Mouse (Mus musculus): ENCODE data around the gene Tmem191c.

The Tmem191c gene

DNA sequence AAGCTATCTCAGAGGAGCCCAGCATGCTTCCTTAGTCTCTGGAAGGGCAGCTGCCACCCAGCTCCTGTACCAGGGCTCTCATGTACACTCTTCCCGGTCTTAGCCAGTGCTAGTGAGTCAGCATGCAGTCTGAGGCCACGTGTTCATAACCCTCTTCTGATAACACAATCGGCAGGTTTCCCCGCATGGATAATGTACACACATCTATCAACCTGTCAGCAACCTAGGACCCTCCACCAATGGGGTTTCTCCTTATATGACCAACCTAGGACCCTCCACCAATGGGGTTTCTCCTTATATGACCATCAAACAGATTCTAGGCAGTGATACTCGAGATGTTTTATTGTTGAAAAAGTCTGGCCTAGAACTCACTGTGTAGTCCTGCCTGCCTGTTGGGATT, 7.9 kb upstream of the Tmem191c start:
- DNase-seq, result no peak

DNA sequence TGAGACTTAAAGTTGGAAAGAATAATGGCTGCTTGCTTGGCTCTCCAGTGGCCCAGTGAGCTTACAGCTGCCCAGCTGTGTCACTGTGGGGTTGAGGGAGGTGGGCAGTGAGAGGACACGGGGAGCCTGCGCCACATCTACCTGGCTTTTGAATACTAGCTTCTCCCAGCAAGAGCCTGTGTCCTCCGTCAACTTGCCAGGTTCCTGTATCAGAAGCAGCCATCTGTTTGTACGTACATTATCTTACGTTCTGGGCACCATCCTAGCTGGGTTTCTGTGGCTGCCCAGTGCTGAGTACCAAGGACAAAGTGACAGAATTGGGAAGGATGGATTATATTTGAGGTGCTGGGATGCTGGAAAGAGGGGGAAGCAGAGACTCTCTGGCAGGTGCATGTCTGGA, 6.0 kb upstream of the Tmem191c start:
- DNase-seq, result no peak

DNA sequence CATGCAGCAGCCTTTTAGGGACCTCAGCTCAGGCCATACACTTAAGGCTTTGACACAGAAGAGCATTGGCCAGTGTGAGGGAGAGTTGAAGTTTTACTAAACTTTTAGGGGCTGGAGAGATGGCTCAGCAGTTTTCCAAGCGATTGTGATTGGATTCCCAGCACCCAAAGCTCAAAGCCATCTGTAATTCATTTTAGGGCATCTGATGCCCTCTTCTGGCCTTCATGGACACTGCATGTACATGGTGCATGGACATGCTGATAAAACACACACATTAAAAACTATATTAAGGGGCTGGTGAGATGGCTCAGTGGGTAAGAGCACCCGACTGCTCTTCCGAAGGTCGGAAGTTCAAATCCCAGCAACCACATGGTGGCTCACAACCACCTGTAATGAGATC, 4.8 kb upstream of the Tmem191c start:
- DNase-seq, result peak; percentile 49 to 76

DNA sequence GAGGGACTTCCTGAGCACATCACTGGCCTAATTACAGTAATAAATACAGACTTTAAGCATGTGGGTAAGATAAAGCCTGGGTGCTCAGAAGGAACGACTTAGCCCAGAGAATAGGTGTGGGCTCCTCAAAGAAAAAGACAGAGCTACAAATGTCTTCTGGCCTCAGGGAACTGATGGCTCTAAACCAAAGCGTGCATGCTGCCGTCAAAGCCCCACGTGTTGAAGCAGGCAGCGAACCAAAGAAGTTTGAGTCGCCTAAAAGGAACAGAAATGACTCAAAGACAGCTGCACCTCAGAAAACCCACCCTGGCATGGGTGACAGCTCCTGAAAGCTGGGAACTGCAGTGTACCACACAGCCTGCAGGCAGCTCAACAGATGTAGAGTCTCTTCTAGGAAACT, 4.0 kb upstream of the Tmem191c start:
- DNase-seq, result no peak

DNA sequence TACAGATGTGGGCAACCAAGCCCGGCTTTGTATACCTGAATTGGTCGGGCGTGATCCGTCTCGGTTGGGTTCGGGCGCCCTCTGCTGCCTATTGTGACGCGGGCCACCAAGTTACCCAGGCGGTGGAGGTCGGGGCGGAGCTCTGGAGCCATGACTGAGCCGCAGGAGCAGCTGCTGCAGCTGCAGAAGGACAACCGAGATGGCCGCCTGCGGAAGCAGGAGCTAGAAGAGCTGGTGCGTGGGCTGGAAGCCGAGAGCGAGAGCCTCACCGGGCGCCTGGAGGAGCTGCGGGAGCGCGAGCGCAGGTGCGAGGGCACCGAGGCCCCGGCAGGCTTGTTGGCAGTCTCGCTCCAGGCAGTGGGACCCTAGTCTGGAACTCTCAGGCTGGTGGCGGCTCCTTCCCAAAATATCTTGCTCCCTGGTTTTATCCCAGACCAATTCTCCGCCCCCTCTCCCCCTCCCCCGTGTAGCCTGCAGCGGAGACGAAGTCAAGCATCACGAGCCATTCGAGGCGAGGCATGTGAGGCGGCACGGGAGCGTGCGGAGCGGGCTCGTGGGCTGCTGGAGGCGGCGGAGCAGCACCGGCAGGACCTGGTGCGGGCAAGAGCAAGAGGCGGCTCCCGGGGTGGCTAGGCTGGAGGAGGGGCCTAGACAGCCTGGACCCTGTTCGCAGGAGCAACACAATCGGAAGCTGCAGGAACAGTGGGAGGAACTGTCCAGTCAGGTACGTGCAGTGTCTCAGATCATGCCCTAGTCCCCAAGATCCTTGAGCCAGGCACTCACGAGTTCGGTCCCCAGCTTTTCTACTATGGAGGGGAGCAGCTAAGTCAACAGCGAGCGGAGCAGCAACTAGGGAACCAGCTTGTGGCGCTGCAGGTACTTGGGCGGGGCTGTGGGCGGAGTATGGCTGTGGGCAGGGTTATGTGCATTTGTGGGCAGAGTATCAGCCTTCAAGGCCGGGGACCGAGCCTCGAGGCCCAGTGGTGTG, 581 bp downstream of the Tmem191c start:
- DNase-seq, result peak; percentile 94 to 98

DNA sequence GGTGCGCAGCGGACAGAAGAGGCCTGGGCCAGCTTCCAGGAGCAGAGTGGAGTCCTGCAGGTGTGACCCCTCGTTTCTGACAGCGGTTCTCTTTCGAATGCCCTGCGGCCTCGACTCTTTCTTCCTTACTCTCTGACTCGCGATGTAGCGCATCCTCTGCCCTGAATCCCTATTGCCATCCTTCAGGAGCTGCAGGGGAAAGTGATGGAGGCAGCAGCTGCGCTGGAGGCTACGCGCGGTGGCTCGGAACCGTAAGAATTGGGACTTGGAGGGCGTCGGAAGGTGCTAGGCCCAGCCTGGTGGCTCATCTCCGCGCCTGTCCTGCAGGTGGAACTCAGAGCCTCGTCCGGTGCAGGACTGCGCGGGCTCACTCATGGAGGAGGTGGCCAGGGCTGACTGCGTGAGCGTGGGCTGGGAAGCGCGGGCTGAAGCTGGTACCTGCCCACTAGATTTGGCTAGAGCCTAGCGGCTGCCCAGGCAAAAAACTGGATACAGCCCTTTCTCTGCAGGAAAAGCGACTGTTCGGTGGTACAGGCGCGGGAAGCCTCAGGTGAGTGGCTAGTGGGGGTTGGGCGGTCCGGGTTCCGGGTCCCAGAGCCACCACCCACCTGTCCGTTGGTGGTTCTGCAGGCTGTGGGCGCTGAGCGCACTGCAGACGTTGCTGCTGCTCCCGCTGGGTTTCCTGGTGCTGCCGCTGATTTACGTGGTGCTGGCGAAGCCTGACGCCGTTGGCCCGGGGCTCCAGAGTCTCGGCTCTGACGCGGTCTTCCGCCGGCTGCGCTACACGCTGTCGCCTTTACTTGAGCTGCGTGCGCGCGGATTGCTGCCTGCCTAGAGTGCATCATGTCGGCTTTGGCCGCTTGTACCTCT, 1.7 kb downstream of the Tmem191c start:
- peak in 1 of 2 experiments; percentile 46 for DNase-seq

DNA sequence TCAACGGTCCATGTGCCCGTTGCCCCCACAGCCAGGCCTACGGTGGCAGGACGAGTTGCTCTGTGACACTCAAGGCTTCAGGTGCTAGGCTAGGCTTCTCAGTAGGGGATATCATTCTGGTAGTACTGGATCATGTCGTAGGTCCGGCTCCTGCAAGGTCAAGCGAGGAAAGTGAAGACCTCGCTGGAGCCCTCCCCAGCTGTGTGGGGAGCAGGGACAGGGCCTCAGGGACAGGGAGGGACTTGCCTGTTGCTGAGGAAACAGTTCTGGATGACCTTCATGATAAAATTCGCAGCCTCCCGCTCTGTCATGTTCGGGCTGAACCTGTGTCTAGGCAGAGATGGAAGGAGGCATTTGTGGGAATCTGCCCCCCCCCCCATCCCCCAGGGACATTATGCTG, 4.6 kb downstream of the Tmem191c start:
- no peak for DNase-seq

DNA sequence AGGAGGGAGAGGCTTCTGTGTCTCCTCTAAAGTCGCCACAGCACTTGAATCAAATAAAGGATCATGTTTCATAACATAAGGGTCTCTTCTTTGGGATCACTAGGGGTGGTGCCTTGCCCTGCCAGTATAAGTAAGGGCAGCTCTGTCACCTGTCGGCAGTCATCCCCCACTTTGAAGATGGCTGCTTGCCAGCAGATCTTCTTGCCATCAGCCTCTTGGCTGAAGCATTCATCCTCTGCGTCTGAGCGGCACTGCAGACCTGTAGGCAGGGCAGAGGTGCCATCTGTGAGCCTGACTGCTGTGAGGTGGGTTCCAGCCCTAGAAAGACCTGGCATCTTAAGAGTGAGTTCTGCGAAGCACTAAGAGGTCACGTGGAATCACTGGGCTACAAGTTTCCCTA, 7.3 kb downstream of the Tmem191c start:
- no peak for DNase-seq

DNA sequence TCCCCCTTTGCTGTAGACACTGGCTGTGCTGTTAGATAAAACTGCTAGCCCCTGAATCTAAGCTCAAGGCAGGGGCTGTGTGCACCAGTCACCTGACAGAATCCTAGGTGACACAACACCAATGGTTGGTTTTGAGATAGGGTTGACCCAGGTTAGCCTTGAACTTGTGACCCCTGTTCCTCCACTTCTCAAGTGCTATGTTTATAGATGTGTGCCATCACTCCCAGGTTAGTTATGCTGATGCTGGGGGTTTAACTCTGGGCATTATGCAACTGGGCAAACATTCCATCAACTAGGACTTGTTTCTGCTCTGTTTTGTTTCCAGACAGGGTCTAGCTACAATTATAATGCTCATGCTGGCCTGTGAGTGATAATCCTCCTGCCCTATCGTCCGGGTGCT, 11.2 kb downstream of the Tmem191c start:
- no peak for DNase-seq

DNA sequence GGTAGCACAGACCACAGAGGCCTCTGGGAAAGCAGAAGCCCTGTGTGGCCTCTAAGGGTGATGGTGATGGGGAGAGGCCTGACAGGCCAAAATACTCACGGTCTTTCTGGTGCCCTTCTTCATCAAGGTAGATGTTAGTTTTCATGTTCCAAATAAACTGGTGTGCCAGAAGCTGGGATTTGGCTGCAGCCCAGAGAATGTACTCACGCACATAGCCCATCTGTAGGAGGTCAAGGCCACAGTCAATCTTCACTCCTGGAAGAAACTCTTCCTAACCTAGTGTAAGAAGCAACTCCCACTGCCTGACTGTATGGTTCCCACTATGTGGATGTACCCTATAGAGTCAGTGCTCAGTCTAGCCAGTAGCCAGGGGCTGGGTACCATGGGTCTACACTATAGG, 15.1 kb downstream of the Tmem191c start:
- DNase-seq, result no peak

DNA sequence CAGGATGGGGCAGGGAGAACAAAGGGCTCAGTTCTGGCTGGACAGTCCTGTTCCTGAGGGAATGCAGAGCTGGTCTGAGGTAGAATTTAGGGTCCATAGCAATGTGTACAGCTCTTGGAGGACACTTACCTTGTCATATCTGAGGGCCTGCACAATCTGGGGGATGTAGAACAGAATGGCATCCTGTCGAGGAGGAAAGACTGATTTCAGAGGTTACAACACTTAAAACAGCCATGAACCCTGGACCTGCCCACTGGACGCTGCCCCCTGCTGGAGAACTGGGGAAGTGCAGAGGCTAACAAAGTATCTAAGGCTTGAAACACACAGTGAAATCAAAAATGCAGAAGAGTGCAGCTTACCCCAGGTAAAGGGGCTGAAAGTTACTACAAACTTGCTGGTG, 16.9 kb downstream of the Tmem191c start:
- DNase-seq, result peak; percentile 61 to 89

DNA sequence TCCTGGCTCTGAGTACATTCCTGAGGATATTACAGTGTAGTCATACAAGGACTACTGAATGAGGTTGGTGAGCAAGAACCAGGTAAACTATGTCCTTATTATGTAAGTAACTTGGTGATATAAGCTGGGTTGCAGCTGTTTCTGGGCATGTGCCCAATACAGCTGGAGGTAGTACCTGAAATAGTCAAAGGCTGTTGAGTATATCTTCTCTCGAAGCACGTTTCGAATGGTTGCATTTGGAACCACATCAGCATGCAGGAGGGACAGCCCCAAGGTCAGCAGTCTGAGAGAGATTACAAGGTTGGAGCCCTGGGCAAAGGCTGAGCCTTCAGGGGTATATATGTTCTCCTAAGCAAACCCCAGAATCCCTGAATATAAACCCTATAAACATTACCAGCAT, 24.9 kb downstream of the Tmem191c start:
- no peak for DNase-seq

DNA sequence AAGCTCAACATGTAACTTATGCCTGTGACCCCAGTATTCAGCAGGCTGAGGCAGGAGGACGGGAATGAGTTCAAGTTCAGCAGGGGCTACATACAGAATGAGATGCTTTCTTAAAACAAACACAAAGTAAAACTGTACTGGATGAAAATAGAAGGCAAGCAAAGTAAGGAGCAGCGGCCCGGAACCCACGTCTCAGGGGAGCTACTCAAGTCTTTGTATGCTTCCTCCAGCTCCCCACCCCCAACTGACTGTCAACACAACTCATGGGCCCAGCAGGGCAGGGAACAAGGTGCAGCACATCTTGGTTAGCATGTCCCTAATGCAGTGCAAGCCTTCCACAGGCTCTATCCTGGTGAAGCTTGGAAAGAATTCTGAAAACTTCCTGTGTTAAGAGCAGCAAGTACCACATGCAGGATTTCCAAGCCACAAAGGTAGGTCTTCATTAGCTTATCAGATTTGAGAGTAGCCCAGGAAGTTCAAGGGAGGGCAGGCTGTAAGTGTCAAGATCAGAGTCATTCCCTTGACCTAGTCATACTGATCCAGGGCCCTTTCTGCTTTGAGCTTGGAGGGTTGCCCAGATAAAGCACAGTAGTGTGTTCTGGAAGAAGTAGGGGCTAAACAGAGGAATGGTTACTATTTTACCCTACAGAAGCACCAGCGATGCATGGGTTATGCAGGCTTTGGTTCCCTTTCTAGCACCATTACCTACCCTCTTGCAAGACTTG, 27.8 kb downstream of the Tmem191c start:
- DNase-seq, result no peak

DNA sequence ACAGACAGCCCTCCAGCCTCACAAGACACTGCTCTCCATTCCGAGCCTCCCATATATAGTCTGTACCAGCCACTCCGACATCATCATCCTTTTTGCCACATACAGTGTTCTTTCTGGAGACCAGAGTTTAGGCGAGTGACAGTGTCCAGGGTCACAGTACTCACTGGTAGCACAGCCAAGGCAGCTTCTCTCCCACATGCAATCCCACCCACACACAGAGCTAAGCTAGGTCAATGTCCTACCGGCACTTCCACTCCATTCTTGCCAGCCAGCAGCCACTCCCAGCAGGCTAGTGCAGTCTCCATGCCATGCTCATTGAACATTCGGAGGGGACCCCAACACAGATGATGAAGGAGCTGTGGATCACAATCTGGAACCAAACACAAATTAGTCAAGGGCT, 31.6 kb downstream of the Tmem191c start:
- no peak for DNase-seq

DNA sequence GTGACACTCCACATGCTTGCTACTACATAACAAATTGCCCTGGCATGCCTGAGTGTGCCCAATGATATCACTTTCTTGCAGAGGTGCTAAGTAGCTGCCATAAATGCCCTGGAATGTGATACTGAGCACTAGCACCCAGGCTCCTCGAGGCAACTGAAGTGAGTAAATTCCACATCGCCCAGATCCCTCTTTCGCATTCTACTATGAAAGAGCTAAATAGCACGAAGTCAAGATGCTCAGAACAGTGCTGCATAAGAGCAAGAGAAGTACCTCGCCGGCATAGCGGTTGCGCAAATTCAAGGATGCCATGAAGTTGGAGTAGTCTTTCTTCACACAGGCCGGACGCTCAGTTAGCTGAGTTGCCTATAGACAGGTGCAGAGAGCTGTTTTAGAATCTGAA, 33.2 kb downstream of the Tmem191c start:
- no peak for DNase-seq

DNA sequence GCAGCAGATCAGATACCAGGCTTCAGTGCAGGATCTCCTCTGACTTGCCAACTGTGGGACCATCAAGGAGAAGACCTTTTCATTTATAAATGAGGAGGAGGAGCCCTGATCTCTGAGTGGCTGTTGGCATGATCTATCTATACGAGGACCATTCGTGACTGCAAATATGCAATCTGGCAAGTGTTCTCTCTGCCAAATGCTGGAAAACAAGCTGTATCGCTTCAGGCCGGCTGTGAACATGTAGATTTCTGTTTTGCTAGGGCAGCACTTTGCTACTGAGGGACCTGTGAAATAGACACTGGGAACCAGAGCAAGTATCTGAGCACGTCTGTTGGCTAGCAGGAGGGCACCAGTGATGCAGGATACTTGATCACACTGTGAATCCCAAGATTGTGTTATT, 36.7 kb downstream of the Tmem191c start:
- DNase-seq, result no peak

DNA sequence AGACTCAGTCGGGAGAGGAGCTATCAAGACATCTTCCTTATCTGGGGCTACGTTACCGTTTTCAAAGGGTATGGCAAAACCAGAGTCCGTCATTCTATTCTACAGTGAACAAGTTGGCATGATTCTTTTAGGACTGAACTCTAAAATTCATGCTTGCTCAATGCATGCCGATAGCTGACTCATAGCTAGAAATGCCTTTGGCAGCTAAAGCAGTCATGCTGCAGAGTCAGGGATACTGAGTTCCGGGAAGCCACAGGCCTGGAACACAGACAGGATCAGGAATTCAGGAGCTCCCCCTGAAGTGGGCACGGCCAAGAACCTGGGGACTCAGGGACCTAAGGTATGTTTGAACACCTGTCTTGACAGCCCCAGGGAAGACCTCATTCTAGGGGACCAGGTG, 40.7 kb downstream of the Tmem191c start:
- no peak for DNase-seq

DNA sequence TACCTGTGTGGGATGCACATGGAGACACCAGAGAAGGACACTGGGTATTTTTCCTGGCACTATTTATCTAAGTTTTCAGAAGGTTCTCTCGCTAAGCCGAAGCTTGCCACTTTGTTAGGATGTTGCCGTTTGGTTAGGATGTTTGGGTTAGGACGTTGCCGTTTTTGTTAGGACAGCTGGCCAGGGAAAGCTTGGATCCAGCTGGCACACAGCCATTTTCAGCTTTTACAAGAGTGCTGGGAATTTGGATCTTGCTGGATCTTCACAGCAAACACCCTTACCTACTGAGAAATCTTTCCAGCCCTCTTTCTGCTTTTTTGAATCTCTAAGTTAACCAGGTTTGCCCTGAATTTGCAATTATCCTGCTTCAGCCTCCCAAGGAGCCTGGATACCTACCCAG, 45.6 kb downstream of the Tmem191c start:
- peak in 1 of 2 experiments; percentile 22 for DNase-seq

DNA sequence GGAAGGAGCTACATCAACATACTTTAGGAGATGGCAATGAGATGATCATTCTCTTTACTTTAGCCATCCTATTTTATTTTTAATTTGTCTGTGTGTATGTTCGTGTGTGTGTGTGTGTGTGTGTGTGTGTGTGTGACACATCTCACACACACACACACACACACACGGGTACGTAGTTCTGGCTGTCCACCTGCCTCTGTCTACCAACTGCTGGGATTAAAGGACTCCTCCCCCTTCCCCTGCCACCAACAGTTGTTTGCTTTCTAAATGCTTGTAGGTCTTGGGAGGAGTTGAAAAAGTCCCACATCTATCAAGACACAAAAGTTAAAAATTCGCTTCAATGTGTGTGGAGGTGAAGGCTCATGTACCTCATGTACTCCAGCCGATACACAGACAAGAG, 48.9 kb downstream of the Tmem191c start:
- DNase-seq, result no peak

DNA sequence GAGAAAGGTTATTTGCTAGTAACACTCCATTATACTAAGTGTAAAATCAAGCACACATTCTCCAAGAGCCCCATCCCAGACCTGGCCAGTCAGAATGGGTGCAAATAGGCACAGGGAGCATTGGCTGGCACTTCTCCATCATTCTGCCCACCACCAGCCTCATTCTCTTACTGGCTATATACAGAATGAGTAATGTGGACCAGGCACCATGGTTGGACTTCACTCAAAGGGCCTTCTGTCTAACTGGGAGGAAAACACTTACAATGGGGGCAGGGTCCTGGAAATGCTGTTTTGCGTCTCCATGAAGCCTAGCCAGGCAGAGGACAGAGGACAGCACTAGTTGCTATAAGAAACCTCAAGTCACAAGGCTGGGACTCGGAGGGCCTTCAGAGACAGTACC, 50.2 kb downstream of the Tmem191c start:
- DNase-seq, result no peak

DNA sequence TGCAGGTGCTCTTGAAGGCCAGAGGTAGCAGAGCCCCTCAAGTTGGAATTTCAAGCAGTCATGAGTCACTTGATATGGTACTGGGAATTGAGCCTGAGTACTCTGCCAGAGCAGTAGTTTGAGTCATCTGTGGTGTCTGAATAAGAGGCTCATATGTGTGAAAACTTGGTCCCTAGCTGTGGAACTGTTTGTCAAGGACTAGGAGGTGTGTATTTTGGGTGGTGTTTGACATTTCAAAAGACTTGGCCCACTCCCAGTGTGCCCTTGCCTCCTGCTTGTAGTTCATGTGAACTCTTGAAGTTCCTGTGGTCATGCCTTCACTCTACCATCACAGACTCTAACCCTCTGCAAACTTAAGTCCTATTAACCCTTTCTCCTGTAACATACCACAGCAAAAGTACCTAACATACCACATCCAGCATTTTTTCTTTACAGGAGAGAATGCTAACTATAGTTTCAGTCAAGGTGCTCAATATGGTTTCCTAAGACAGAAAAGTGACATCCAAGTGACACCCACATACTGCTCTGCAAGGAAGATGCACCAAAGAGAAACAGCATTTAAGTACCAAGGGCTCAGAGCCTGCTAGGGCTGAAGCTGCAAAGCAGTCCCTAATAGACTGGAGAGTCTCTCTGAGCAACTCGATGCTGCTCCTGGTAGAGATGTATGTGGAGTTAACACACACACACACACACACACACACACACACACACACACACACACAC, 54.1 kb downstream of the Tmem191c start:
- DNase-seq, result no peak

DNA sequence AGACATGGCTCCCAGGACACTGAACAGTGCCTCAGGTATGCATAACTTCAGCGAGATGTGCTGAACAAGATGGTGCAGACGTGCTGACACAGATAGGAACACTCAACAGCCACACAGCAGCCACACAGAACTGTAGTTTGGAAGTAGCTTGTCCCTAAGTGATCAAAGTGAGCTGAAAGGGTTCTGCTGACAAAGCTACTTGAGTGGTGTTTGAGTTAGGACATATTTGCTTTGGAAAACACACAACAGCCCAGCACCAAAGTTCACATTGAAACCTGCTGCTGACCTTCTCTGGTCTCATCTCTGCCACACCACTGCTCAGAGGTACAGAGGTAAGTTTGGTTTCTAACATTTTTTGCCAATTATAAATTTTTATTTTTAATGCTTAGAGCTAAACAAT, 55.2 kb downstream of the Tmem191c start, which contains the start of gene Serpind1:
Gene Serpind1 (plus strand): TSS at position 256 of the 400 bp plus-strand sequence.
- DNase-seq, result no peak

Data from kidney, postnatal 36 days (tissue).